In the genomic region with DNA sequence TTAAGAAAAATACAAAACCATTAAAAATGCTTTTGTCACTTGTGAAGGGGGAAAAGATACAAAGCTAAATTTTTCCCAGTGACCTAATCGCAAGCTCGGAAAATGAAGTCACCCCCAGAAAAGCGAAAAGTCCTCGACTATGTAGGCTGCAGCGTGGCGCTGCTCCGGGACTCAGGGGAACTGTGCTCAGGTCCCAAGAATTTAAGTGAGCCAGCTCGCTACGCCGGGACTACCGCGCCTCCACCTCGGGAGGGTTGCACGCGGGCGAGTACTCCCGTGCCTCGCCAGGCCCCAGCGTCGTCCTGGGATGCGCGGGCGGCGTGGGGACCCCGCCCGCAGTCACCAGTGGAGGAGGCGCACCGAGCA, we compare ENCODE assay signal across 7 mouse cellular contexts. TPM values are rescaled to one million over a fixed set of nuclear protein-coding genes. Genes with fewer than 3 reads are reported as not detected.
DNase-seq lines count a peak whose midpoint lies in the region; ATAC-seq and TF ChIP-seq lines count a peak whose summit lies in the region.

No protein-coding gene starts in this region.

- peak overlapping the region; percentile 87 for H3K4me2 ChIP-seq in liver, embryonic 11.5 days
- H3K4me2 ChIP-seq in intestine, embryonic 16.5 days (ENCODE audit: low read depth, low read length) = peak overlapping the region; percentile 98
- H3K4me2 ChIP-seq in neural tube, embryonic 14.5 days (ENCODE audit: low read depth, low read length) = peak overlapping the region; percentile 80

- peak overlapping the region; percentile 55 for H3K4me3 ChIP-seq in liver, embryonic 11.5 days (ENCODE audit: low read depth, low read length)
- peak overlapping the region; percentile 36 for H3K4me3 ChIP-seq in embryonic fibroblast, embryonic 13.5 days (ENCODE audit: insufficient read depth, low read length)
- H3K4me3 ChIP-seq in intestine, embryonic 16.5 days (ENCODE audit: low read length) = peak overlapping the region; percentile 60
- H3K4me3 ChIP-seq in neural tube, embryonic 14.5 days (ENCODE audit: low read depth, low read length) = peak overlapping the region; percentile 36

- H3K4me1 ChIP-seq in liver, embryonic 11.5 days (replicated peaks; ENCODE audit: control insufficient read depth, insufficient read depth, low read length) = peaks cover 4% of the 10 kb centered on the region
- H3K4me1 ChIP-seq in embryonic fibroblast, embryonic 13.5 days (ENCODE audit: control insufficient read depth, insufficient read depth, low read length) = peaks cover 2% of the 10 kb centered on the region; the same call in 1 of the 2 replicates
- H3K4me1 ChIP-seq in intestine, embryonic 16.5 days (ENCODE audit: control insufficient read depth, insufficient read depth, low read length) = peaks cover 4% of the 10 kb centered on the region; the same call in 1 of the 2 replicates
- H3K4me1 ChIP-seq in neural tube, embryonic 14.5 days (ENCODE audit: control insufficient read depth, insufficient read depth, low read length) = peaks cover 8% of the 10 kb centered on the region; the same call in 1 of the 2 replicates

- WGBS in liver, embryonic 11.5 days = 2% methylated on average over 28 of the region's 28 CpGs
- 3% methylated on average over 28 of the region's 28 CpGs for WGBS in intestine, embryonic 16.5 days
- 1% methylated on average over 28 of the region's 28 CpGs for WGBS in neural tube, embryonic 14.5 days

- no peaks in the 10 kb centered on the region for H3K9me3 ChIP-seq in liver, embryonic 11.5 days (ENCODE audit: control insufficient read depth, low read length)
- H3K9me3 ChIP-seq in intestine, embryonic 16.5 days (ENCODE audit: control insufficient read depth, low read length) = no peaks in the 10 kb centered on the region
- H3K9me3 ChIP-seq in neural tube, embryonic 14.5 days (ENCODE audit: control insufficient read depth, low read length) = no peaks in the 10 kb centered on the region

- peaks cover 4% of the 10 kb centered on the region for H3K27me3 ChIP-seq in liver, embryonic 11.5 days (replicated peaks; ENCODE audit: control insufficient read depth, insufficient read depth, low read length)
- H3K27me3 ChIP-seq in intestine, embryonic 16.5 days (replicated peaks; ENCODE audit: control insufficient read depth, insufficient read depth, low read length) = no peaks in the 10 kb centered on the region
- no peaks in the 10 kb centered on the region; the same call in 1 of the 2 replicates for H3K27me3 ChIP-seq in neural tube, embryonic 14.5 days (ENCODE audit: control insufficient read depth, insufficient read depth, low read length)

- no peak for DNase-seq in liver, embryonic 11.5 days (ENCODE audit: low spot score)
- DNase-seq in liver = no peak
- DNase-seq in natural killer cell, adult 2 months (ENCODE audit: low spot score in 2 of 2) = no peak
- no peak for DNase-seq in layer of hippocampus, postnatal 14 days (ENCODE audit: low spot score in 2 of 2)

- H3K9ac ChIP-seq in liver, embryonic 11.5 days (ENCODE audit: low read depth, low read length) = peak overlapping the region; percentile 57
- peak overlapping the region; percentile 74 for H3K9ac ChIP-seq in intestine, embryonic 16.5 days (ENCODE audit: low read depth, low read length)
- peak overlapping the region; percentile 54 for H3K9ac ChIP-seq in neural tube, embryonic 14.5 days (replicated peaks; ENCODE audit: low read depth, low read length)

- no peak for TF ChIP-seq POLR2A in embryonic fibroblast, embryonic 13.5 days (IDR thresholded peaks at IDR 0.05; ENCODE audit: low read depth, low read length)

- no peak; the same call in 1 of the 2 replicates for TF ChIP-seq CTCF in embryonic fibroblast, embryonic 13.5 days (IDR thresholded peaks at IDR 0.05; ENCODE audit: borderline replicate concordance, insufficient read depth, low read length)

- peaks cover under 1% of the 10 kb centered on the region; the same call in 1 of the 2 replicates for H3K36me3 ChIP-seq in liver, embryonic 11.5 days (ENCODE audit: control insufficient read depth, insufficient read depth, low read length)
- H3K36me3 ChIP-seq in intestine, embryonic 16.5 days (ENCODE audit: control insufficient read depth, insufficient read depth, low read length) = no peaks in the 10 kb centered on the region
- H3K36me3 ChIP-seq in neural tube, embryonic 14.5 days (ENCODE audit: control insufficient read depth, insufficient read depth, low read length) = peaks cover 8% of the 10 kb centered on the region

- no peak overlapping the region for H3K27ac ChIP-seq in liver, embryonic 11.5 days (ENCODE audit: low read depth, low read length)
- no peak overlapping the region for H3K27ac ChIP-seq in embryonic fibroblast, embryonic 13.5 days (ENCODE audit: insufficient read depth, low read length)
- H3K27ac ChIP-seq in intestine, embryonic 16.5 days (ENCODE audit: low read length) = no peak overlapping the region
- H3K27ac ChIP-seq in neural tube, embryonic 14.5 days (ENCODE audit: low read depth, low read length) = no peak overlapping the region

- peak; percentile 37 for ATAC-seq in liver, embryonic 11.5 days (replicated peaks; ENCODE audit: low FRiP score)
- peak; percentile 56 for ATAC-seq in intestine, embryonic 16.5 days
- peak; percentile 26 for ATAC-seq in neural tube, embryonic 14.5 days (ENCODE audit: low read depth)

RNA-seq across cellular contexts. Expression of a gene that starts 18.3 kb away (rescaled TPM):
- not detected in 2 replicates for polyA plus RNA-seq in liver, embryonic 11.5 days (2014; fragmentation: Nextera tagmentation; extraction: Ambion mirVana)
- not detected in 2 replicates for polyA plus RNA-seq in embryonic fibroblast, embryonic 13.5 days (2011; ENCODE audit: insufficient read length, low read depth, missing spikeins)
- not detected in 2 replicates for polyA plus RNA-seq in intestine, embryonic 16.5 days (2015; fragmentation: Nextera tagmentation; extraction: Ambion mirVana)
- polyA plus RNA-seq in neural tube, embryonic 14.5 days (2014; fragmentation: Nextera tagmentation; extraction: Ambion mirVana) = not detected in 2 replicates
- total RNA-seq in layer of hippocampus, postnatal 14 days (2021) = not detected

RNA-seq across cellular contexts. Expression of a gene that starts 19.8 kb away (rescaled TPM):
- polyA plus RNA-seq in liver, embryonic 11.5 days (2014; fragmentation: Nextera tagmentation; extraction: Ambion mirVana) = 0.14 and 0.29 TPM in 2 replicates
- polyA plus RNA-seq in embryonic fibroblast, embryonic 13.5 days (2011; ENCODE audit: insufficient read length, low read depth, missing spikeins) = 0.32 TPM in 1 of 2 replicates, not detected in the other
- polyA plus RNA-seq in intestine, embryonic 16.5 days (2015; fragmentation: Nextera tagmentation; extraction: Ambion mirVana) = 1.2 and 1.4 TPM in 2 replicates
- polyA plus RNA-seq in neural tube, embryonic 14.5 days (2014; fragmentation: Nextera tagmentation; extraction: Ambion mirVana) = 9.0 and 10.0 TPM in 2 replicates
- total RNA-seq in layer of hippocampus, postnatal 14 days (2021) = under 1 TPM; 0.46 to 0.79 TPM
